Mouse (Mus musculus) common myeloid progenitor, adult 5-6 weeks (primary cell): ENCODE results near the gene Atf1. TPM values are rescaled to one million over a fixed set of nuclear protein-coding genes. Genes with fewer than 3 reads are reported as not detected.
A peak's percentile ranks its signal among the peaks of the same experiment; 100 is the strongest.

Source experiments
- ATAC-seq: replicated peaks from 2 replicates; pipeline ENCODE4 v1.8.0; 2016; ENCODE audit warnings: low read depth, mild to moderate bottlenecking, moderate TSS enrichment, inconsistent platforms; ENCODE audit not compliant: poor library complexity, severe bottlenecking
- total RNA-seq: library from RNA; stranded (forward); fragments of 200-1000, 187-1606 nt; gene quantifications from 2 replicates; pipeline ENCODE4 v1.2.3, GENCODE M21; 2017

Atf1 gene
- total RNA-seq, 1 experiment from 2014 or later: 94.4 TPM

- ATAC-seq: no peak
These were observed 73.9 kb downstream of the Atf1 start for GRCm38 (mm10) chr15:100301556-100301955.

GRCm38 (mm10) chr15:100303428-100304018, 75.9 kb downstream of the Atf1 start:
- ATAC-seq: no peak

- ATAC-seq: peak; percentile 66
These were observed 76.7 kb downstream of the Atf1 start, which contains the start of gene Mettl7a1 for GRCm38 (mm10) chr15:100304019-100304991. Gene Mettl7a1 (plus strand): TSS chr15:100304140.

- no peak for ATAC-seq
These were observed 78.6 kb downstream of the Atf1 start for GRCm38 (mm10) chr15:100306201-100306600.

GRCm38 (mm10) chr15:100307438-100308096, 79.9 kb downstream of the Atf1 start:
- peak; percentile 30; the same call in 1 of the 2 replicates for ATAC-seq

Other genes starting within 250 kb of the Atf1 start
- 14.9 and 15.4 TPM in 2 replicates for gene Dip2b, start 189.2 kb upstream of the Atf1 start, total RNA-seq
- gene Tmprss12, start 53.0 kb downstream of the Atf1 start, total RNA-seq: not detected in 2 replicates
- gene Mettl7a1, start 76.3 kb downstream of the Atf1 start, total RNA-seq: 68.5 and 80.8 TPM in 2 replicates
- not detected in 2 replicates for gene Mettl7a3, start 107.1 kb downstream of the Atf1 start, total RNA-seq
- gene Methig1, start 125.3 kb downstream of the Atf1 start, total RNA-seq: not detected in 2 replicates
- gene Mettl7a2, start 125.4 kb downstream of the Atf1 start, total RNA-seq: not detected in 2 replicates
- not detected in 2 replicates for gene Higd1c, start 136.7 kb downstream of the Atf1 start, total RNA-seq
- not detected in 2 replicates for gene Gm5475, start 194.3 kb downstream of the Atf1 start, total RNA-seq
- 19.7 and 30.4 TPM in 2 replicates for gene Slc11a2, start 197.3 kb downstream of the Atf1 start, total RNA-seq
- gene Letmd1, start 241.2 kb downstream of the Atf1 start, total RNA-seq: 20.1 and 30.2 TPM in 2 replicates